Mouse (Mus musculus) splenic B cell, adult 2 months (primary cell): ENCODE measurements at regions not wholly inside any gene's neighbourhood (a gene's known extent, or its start where the extent isn't known, plus 50 kb on each side); places are given as distances from the start of the nearest gene placed in this dataset.

Source experiments
- DNase-seq: peaks from one replicate; pipeline ENCODE4 v3.0.0-alpha.2; 2011; ENCODE audit warnings: low read depth, low spot score
- H3K27me3 ChIP-seq: 2 replicates; pipeline ENCODE4 v1.6.1; 2012; ENCODE audit warnings: mild to moderate bottlenecking, low read length, moderate library complexity, mixed read lengths; ENCODE audit not compliant: control insufficient read depth, poor library complexity, insufficient read depth, severe bottlenecking
- H3K36me3 ChIP-seq: 2 replicates; pipeline ENCODE4 v1.6.1; 2012; ENCODE audit warnings: mild to moderate bottlenecking, low read length, moderate library complexity, mixed read lengths; ENCODE audit not compliant: control insufficient read depth, poor library complexity, insufficient read depth, severe bottlenecking

- Histone ChIP-seq H3K27me3 (no peaks in the 10 kb centered on the region), H3K36me3 (no peaks in the 10 kb centered on the region)
- no peak for DNase-seq
Observed at GRCm38 (mm10) chr4:81742536-81743459, 300.2 kb upstream of the Mpdz start.

GRCm38 (mm10) chr4:81734391-81734790 is 291.8 kb upstream of the Mpdz start:
- no peaks in the 10 kb centered on the region for H3K27me3 ChIP-seq
- H3K36me3 ChIP-seq: no peaks in the 10 kb centered on the region
- no peak for DNase-seq

- Histone ChIP-seq H3K36me3 (no peaks in the 10 kb centered on the region), H3K27me3 (no peaks in the 10 kb centered on the region)
- DNase-seq: no peak
Observed at GRCm38 (mm10) chr4:81730386-81730785, 287.8 kb upstream of the Mpdz start.

GRCm38 (mm10) chr4:81728961-81729360 is 286.3 kb upstream of the Mpdz start:
- Histone ChIP-seq H3K36me3 (no peaks in the 10 kb centered on the region), H3K27me3 (no peaks in the 10 kb centered on the region)
- DNase-seq: no peak

GRCm38 (mm10) chr4:81727735-81728581 is 285.3 kb upstream of the Mpdz start:
- no peak for DNase-seq
- no peaks in the 10 kb centered on the region for H3K27me3 ChIP-seq
- H3K36me3 ChIP-seq: no peaks in the 10 kb centered on the region

GRCm38 (mm10) chr4:81726761-81727723 is 284.4 kb upstream of the Mpdz start:
- no peaks in the 10 kb centered on the region for H3K27me3 ChIP-seq
- no peaks in the 10 kb centered on the region for H3K36me3 ChIP-seq
- no peak for DNase-seq

- Histone ChIP-seq H3K36me3 (no peaks in the 10 kb centered on the region), H3K27me3 (no peaks in the 10 kb centered on the region)
- no peak for DNase-seq
Observed at GRCm38 (mm10) chr4:81724751-81725150, 282.1 kb upstream of the Mpdz start.

GRCm38 (mm10) chr4:81712378-81712777 is 269.8 kb upstream of the Mpdz start:
- Histone ChIP-seq H3K27me3 (no peaks in the 10 kb centered on the region), H3K36me3 (no peaks in the 10 kb centered on the region)
- DNase-seq: no peak

GRCm38 (mm10) chr4:81695182-81695581 is 252.6 kb upstream of the Mpdz start:
- Histone ChIP-seq H3K36me3 (no peaks in the 10 kb centered on the region), H3K27me3 (no peaks in the 10 kb centered on the region)
- no peak for DNase-seq

GRCm38 (mm10) chr4:81677205-81677604 is 234.6 kb upstream of the Mpdz start:
- DNase-seq: no peak
- no peaks in the 10 kb centered on the region for H3K36me3 ChIP-seq
- no peaks in the 10 kb centered on the region for H3K27me3 ChIP-seq

GRCm38 (mm10) chr4:81674871-81675270 is 232.3 kb upstream of the Mpdz start:
- no peak for DNase-seq
- H3K36me3 ChIP-seq: no peaks in the 10 kb centered on the region
- H3K27me3 ChIP-seq: no peaks in the 10 kb centered on the region

- DNase-seq: no peak
Observed at GRCm38 (mm10) chr4:81673398-81674265, 231.0 kb upstream of the Mpdz start.

GRCm38 (mm10) chr4:81671986-81672385 is 229.4 kb upstream of the Mpdz start:
- Histone ChIP-seq H3K36me3 (no peaks in the 10 kb centered on the region), H3K27me3 (no peaks in the 10 kb centered on the region)
- no peak for DNase-seq

More at GRCm38 (mm10) chr4:81673398-81674265, 231.0 kb upstream of the Mpdz start:
- no peaks in the 10 kb centered on the region for H3K27me3 ChIP-seq
- H3K36me3 ChIP-seq: no peaks in the 10 kb centered on the region
